Mouse (Mus musculus) fibroblast of lung, adult 2 months (primary cell): ENCODE measurements around the gene Pxt1.

Experiments
- DNase-seq: peaks from one replicate; pipeline ENCODE4 v3.0.0-alpha.2; 2011; ENCODE audit warnings: low read depth

Pxt1 gene

GRCm38 (mm10) chr17:28947011-28947939 is 3.6 kb upstream of the Pxt1 start:
- no peak for DNase-seq

GRCm38 (mm10) chr17:28944481-28944880 is 841 bp upstream of the Pxt1 start:
- DNase-seq, result no peak

- no peak for DNase-seq
Observed at GRCm38 (mm10) chr17:28942101-28942500, 1.5 kb downstream of the Pxt1 start.

- DNase-seq, result no peak
Observed at GRCm38 (mm10) chr17:28940776-28941555, 2.7 kb downstream of the Pxt1 start.

- DNase-seq, result no peak
Observed at GRCm38 (mm10) chr17:28936622-28937345, 6.9 kb downstream of the Pxt1 start.

GRCm38 (mm10) chr17:28936133-28936532 is 7.5 kb downstream of the Pxt1 start:
- no peak for DNase-seq

GRCm38 (mm10) chr17:28934120-28934916 is 9.3 kb downstream of the Pxt1 start:
- no peak for DNase-seq

- no peak for DNase-seq
Observed at GRCm38 (mm10) chr17:28932274-28932673, 11.4 kb downstream of the Pxt1 start.

- DNase-seq, result no peak
Observed at GRCm38 (mm10) chr17:28931436-28932211, 12.0 kb downstream of the Pxt1 start.

GRCm38 (mm10) chr17:28930392-28931074 is 13.1 kb downstream of the Pxt1 start:
- peak; percentile 75 for DNase-seq

GRCm38 (mm10) chr17:28929369-28929768 is 14.3 kb downstream of the Pxt1 start:
- DNase-seq, result no peak

- DNase-seq, result no peak
Observed at GRCm38 (mm10) chr17:28928004-28928403, 15.6 kb downstream of the Pxt1 start.

- no peak for DNase-seq
Observed at GRCm38 (mm10) chr17:28926866-28927635, 16.6 kb downstream of the Pxt1 start.

GRCm38 (mm10) chr17:28926380-28926779 is 17.3 kb downstream of the Pxt1 start:
- DNase-seq, result no peak

- no peak for DNase-seq
Observed at GRCm38 (mm10) chr17:28924957-28925595, 18.6 kb downstream of the Pxt1 start.

GRCm38 (mm10) chr17:28922096-28922495 is 21.5 kb downstream of the Pxt1 start:
- no peak for DNase-seq

- DNase-seq, result no peak
Observed at GRCm38 (mm10) chr17:28921086-28921485, 22.6 kb downstream of the Pxt1 start.

GRCm38 (mm10) chr17:28916520-28916919 is 27.1 kb downstream of the Pxt1 start:
- no peak for DNase-seq
